Mouse (Mus musculus) ES-Bruce4 (cell line): Measurements from ENCODE around the gene Ggt1. TPM values are rescaled to one million over a fixed set of nuclear protein-coding genes. Genes with fewer than 3 reads are reported as not detected.

Experiments
- H3K27ac ChIP-seq: 2 replicates; pipeline ENCODE4 v1.5.1; 2012; ENCODE audit warnings: low read length, inconsistent platforms; ENCODE audit not compliant: insufficient read depth
- H3K27me3 ChIP-seq: 2 replicates; pipeline ENCODE4 v1.6.1; 2012; ENCODE audit warnings: mild to moderate bottlenecking, low read length, inconsistent platforms; ENCODE audit not compliant: control insufficient read depth, poor library complexity, insufficient read depth, severe bottlenecking
- H3K36me3 ChIP-seq: 2 replicates; pipeline ENCODE4 v1.6.1; 2012; ENCODE audit warnings: inconsistent platforms, mild to moderate bottlenecking, low read length, moderate library complexity; ENCODE audit not compliant: control insufficient read depth, poor library complexity, insufficient read depth, severe bottlenecking
- H3K4me1 ChIP-seq: one replicate; pipeline ENCODE4 v1.8.1; 2011; ENCODE audit warnings: low read length; ENCODE audit not compliant: control insufficient read depth, insufficient read depth
- H3K4me3 ChIP-seq: 2 replicates; pipeline ENCODE4 v1.5.1; 2011; ENCODE audit warnings: low read depth, mild to moderate bottlenecking, low read length
- H3K9ac ChIP-seq: 2 replicates; pipeline ENCODE4 v1.6.1; 2012; ENCODE audit warnings: low read depth, mild to moderate bottlenecking, inconsistent platforms; ENCODE audit not compliant: poor library complexity, severe bottlenecking
- H3K9me3 ChIP-seq: replicated peaks from 2 replicates; pipeline ENCODE4 v1.6.1; 2012; ENCODE audit warnings: mild to moderate bottlenecking, low read length, inconsistent platforms; ENCODE audit not compliant: control insufficient read depth, poor library complexity, insufficient read depth, severe bottlenecking
- CTCF ChIP-seq: IDR thresholded peaks from one replicate; pipeline ENCODE4 v1.8.1; 2011; ENCODE audit warnings: low read depth, low read length
- EP300 ChIP-seq: IDR thresholded peaks from 2 replicates; pipeline ENCODE4 v1.6.1; 2011; ENCODE audit warnings: low read depth, low read length; ENCODE audit not compliant: insufficient read depth
- POLR2A ChIP-seq: IDR thresholded peaks from one replicate; pipeline ENCODE4 v1.8.1; 2011; ENCODE audit warnings: low read length; ENCODE audit not compliant: insufficient read depth
- polyA plus RNA-seq: library from polyadenylated mRNA; stranded (reverse); fragments of >200 nt; gene quantifications from 2 replicates; pipeline ENCODE4 v1.2.4, GENCODE M21; 2011; ENCODE audit warnings: low read depth; ENCODE audit not compliant: missing spikeins, insufficient read depth, insufficient read length

The Ggt1 gene
- polyA plus RNA-seq, 1 experiment = 2.8 TPM

DNA sequence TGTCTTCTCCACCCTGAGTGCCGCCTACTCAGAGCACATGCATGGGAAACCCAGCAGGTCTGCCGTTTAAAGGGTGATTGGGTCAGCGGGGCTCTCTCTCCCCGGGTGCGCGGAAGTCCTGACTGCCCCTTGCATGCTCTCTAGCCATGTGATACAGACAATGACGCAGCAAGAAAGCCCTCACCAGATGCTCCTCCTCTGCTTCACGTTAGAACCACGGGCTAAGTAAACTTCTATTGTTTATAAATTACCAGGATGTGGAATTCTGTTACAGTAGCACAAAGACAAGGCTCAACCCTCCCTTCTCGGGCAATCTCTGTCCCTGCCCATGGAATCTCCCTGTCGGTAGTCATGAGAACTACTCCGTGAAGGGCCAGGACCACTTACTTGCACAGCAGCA is 10.2 kb upstream of the Ggt1 start:
- H3K9ac ChIP-seq = no peak overlapping the region
- no peak for TF ChIP-seq EP300
- TF ChIP-seq CTCF = no peak
- no peak for TF ChIP-seq POLR2A
- no peaks in the 10 kb centered on the region for H3K36me3 ChIP-seq
- no peaks in the 10 kb centered on the region for H3K4me1 ChIP-seq
- no peak overlapping the region for H3K4me3 ChIP-seq
- H3K27me3 ChIP-seq = no peaks in the 10 kb centered on the region
- no peaks in the 10 kb centered on the region for H3K9me3 ChIP-seq
- H3K27ac ChIP-seq = no peak overlapping the region

DNA sequence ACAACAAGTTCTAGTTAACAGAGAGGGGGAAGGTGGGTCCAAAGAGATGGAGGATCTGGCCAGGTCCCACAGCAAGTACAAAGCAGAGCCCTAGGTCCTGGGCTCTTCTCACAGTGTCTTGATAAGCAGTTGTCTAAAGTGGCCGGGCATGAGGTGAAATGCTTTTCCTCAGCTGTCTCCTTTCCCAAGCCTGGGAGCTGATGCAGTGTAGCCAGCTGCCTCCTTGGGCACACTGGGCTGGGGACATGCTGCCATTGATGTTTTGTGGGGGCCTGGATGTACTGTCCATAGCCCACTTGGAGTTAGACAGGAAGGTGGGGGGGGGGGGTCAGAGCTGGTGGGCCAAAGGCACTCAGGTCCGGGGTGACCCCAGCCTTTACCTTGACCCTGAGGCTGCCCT is 9.3 kb upstream of the Ggt1 start:
- no peaks in the 10 kb centered on the region for H3K36me3 ChIP-seq
- no peak overlapping the region for H3K9ac ChIP-seq
- no peak overlapping the region for H3K27ac ChIP-seq
- no peak overlapping the region for H3K4me3 ChIP-seq
- TF ChIP-seq POLR2A (no peak), EP300 (no peak), CTCF (no peak)
- no peaks in the 10 kb centered on the region for H3K27me3 ChIP-seq
- H3K9me3 ChIP-seq = no peaks in the 10 kb centered on the region
- H3K4me1 ChIP-seq = no peaks in the 10 kb centered on the region

DNA sequence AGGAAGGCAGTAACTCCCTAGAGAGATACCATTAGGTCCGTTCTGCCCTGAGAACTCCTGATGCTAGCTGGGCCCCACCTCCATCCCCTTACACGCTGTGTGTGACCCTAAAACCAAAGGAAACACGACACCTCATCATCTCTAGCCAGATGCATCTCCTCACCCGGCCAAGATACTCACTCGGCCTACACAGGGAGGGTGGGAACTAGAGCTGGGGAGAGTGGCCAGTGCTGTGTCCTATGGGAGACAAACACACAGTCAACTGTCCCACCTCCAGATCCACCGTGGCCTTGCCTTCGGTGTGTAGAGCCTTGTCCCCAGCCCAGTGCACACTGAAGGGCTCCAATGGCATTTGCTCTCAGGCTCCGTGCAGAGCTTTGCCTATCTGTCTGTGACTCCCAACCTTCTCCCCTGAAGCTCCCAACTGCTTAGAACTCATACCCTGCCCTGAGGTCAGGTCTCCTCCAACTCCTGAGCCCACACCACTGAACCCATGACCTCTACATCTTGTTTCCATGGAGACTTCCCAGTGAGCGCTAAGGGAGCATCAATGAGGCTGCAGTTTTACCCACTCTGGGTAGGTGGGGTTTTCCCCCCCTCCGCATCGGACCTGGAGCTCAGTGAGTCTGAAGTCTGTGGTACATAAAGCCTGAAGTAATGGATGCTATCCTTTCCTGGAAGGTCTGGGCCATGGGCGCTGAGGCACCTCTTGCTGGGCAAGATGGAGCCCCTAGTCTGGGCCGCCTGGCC is 8.5 kb upstream of the Ggt1 start:
- Histone ChIP-seq H3K4me3 (no peak overlapping the region), H3K4me1 (no peaks in the 10 kb centered on the region), H3K9ac (no peak overlapping the region), H3K27me3 (no peaks in the 10 kb centered on the region), H3K36me3 (no peaks in the 10 kb centered on the region), H3K9me3 (no peaks in the 10 kb centered on the region), H3K27ac (no peak overlapping the region)
- TF ChIP-seq CTCF = no peak

DNA sequence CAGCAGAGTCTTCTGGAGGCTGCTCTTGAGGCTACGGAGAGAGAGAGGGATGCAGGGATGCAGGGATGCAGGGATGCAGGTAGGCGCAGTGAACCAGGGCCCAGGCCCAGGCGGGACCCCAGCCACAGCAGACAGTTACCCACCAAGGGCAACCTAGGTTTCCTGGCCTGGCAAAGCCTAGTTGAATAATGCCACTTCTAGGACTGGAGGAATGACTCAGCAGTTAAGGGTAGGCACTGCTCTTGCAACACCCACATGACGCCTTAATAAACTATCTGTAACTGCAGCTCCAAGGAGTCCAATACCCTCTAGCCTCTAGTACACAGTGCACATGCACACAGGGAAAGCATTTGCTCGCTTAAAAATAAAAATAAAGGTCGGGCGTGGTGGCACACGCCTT is 7.3 kb upstream of the Ggt1 start:
- H3K4me1 ChIP-seq = no peaks in the 10 kb centered on the region
- TF ChIP-seq POLR2A = no peak
- no peak for TF ChIP-seq EP300
- TF ChIP-seq CTCF = no peak
- no peak overlapping the region for H3K4me3 ChIP-seq
- no peak overlapping the region for H3K9ac ChIP-seq
- H3K27ac ChIP-seq = no peak overlapping the region
- no peaks in the 10 kb centered on the region for H3K9me3 ChIP-seq
- H3K27me3 ChIP-seq = no peaks in the 10 kb centered on the region
- H3K36me3 ChIP-seq = no peaks in the 10 kb centered on the region

DNA sequence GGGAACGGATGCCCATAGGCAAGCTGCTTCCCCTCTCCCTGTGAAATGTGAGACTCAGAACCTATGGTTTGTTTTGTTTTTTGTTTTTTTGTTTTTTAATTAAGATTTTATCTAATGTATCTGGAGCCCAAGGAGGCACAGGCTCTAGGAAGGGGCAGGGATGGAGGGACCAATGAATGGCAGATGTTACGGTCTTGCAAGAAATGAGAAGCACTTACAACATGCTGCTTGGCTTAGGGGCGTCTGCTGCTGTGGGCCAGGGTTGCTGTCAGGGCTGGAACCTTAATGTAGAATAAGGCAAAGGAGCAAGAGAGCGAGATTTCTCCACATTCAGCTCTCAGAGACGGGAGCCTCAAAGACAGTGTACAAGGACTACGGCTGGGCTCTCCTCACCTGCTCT is 5.8 kb upstream of the Ggt1 start:
- peaks cover 4% of the 10 kb centered on the region; the same call in 1 of the 2 replicates for H3K27me3 ChIP-seq
- H3K9ac ChIP-seq = no peak overlapping the region
- no peak overlapping the region for H3K27ac ChIP-seq
- H3K9me3 ChIP-seq = no peaks in the 10 kb centered on the region
- no peaks in the 10 kb centered on the region for H3K4me1 ChIP-seq
- no peak overlapping the region for H3K4me3 ChIP-seq
- H3K36me3 ChIP-seq = no peaks in the 10 kb centered on the region
- no peak for TF ChIP-seq CTCF
- no peak for TF ChIP-seq EP300
- TF ChIP-seq POLR2A = no peak

DNA sequence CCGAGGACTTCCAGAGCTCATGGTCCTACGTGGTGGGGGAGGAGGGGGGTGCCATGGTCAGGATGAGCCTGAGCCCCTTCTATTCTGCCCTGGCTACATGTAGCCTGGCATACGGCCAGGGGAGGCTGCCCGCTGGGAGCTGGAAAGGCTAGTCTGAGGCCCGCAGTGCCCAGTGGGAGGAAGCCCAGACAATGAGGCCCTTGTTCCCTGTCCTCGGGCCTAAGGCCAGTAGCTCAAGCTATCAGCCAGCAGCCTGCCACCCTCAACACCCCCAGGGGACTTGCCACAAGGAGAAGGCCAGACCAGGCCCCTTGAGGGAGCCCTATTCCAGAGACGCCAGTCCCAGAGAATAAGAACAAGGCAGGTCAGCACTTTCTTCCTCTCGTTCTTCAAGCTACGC is 5.4 kb upstream of the Ggt1 start:
- no peaks in the 10 kb centered on the region for H3K36me3 ChIP-seq
- H3K9ac ChIP-seq = no peak overlapping the region
- TF ChIP-seq EP300 (no peak), POLR2A (no peak), CTCF (no peak)
- H3K9me3 ChIP-seq = no peaks in the 10 kb centered on the region
- H3K4me1 ChIP-seq = no peaks in the 10 kb centered on the region
- no peak overlapping the region for H3K27ac ChIP-seq
- no peak overlapping the region for H3K4me3 ChIP-seq
- H3K27me3 ChIP-seq = peaks cover 4% of the 10 kb centered on the region; the same call in 1 of the 2 replicates
